Mouse (Mus musculus) liver, embryonic 15.5 days (tissue): ENCODE results near the gene Cfap43. TPM values are rescaled to one million over a fixed set of nuclear protein-coding genes. Genes with fewer than 3 reads are reported as not detected.

Source experiments
- ATAC-seq: fragments of 200-750 bp; cut with Nextera tagmentation; 2 replicates; pipeline ENCODE4 v1.8.0; 2017; ENCODE audit warnings: moderate number of reproducible peaks, mild to moderate bottlenecking, moderate library complexity; ENCODE audit not compliant: insufficient read depth
- H3K27ac ChIP-seq: fragments of 300-500 bp; sonication (generic); replicated peaks from 2 replicates; pipeline ENCODE4 v1.5.1; 2015; ENCODE audit warnings: mild to moderate bottlenecking, inconsistent platforms
- H3K27me3 ChIP-seq: fragments of 300-500 bp; sonication (generic); 2 replicates; pipeline ENCODE4 v1.6.1; 2015; ENCODE audit warnings: mild to moderate bottlenecking, inconsistent platforms
- H3K36me3 ChIP-seq: fragments of 300-500 bp; sonication (generic); replicated peaks from 2 replicates; pipeline ENCODE4 v1.6.1; 2015; ENCODE audit warnings: moderate library complexity, mild to moderate bottlenecking, inconsistent platforms
- H3K4me1 ChIP-seq: fragments of 300-500 bp; sonication (generic); replicated peaks from 2 replicates; pipeline ENCODE4 v1.6.1; 2015; ENCODE audit warnings: inconsistent platforms
- H3K4me2 ChIP-seq: fragments of 300-500 bp; sonication (generic); 2 replicates; pipeline ENCODE4 v1.6.1; 2015; ENCODE audit warnings: moderate library complexity, mild to moderate bottlenecking, inconsistent platforms
- H3K4me3 ChIP-seq: fragments of 300-500 bp; sonication (generic); replicated peaks from 2 replicates; pipeline ENCODE4 v1.5.1; 2015; ENCODE audit warnings: mild to moderate bottlenecking, inconsistent platforms
- H3K9ac ChIP-seq: fragments of 300-500 bp; sonication (generic); 2 replicates; pipeline ENCODE4 v1.6.1; 2015; ENCODE audit warnings: moderate library complexity, mild to moderate bottlenecking, inconsistent platforms
- H3K9me3 ChIP-seq: fragments of 300-500 bp; sonication (generic); replicated peaks from 2 replicates; pipeline ENCODE4 v1.6.1; 2016; ENCODE audit warnings: inconsistent platforms
- WGBS: fragments of 180-500 bp; shearing (Covaris S2); methylation state at CpG from one replicate; pipeline ENCODE4 v1.1.7; 2015; ENCODE audit warnings: mixed read lengths; ENCODE audit not compliant: insufficient replicate concordance; 5-methylcytosine and 5-hydroxymethylcytosine counted together
- polyA plus RNA-seq: library from polyadenylated mRNA; unstranded; fragments of >200 nt; fragmentation: Nextera tagmentation; extraction: Ambion mirVana; gene quantifications from 2 replicates; pipeline ENCODE4 v1.2.1, GENCODE M21; 2015

Cfap43 gene
- polyA plus RNA-seq = 0.02 TPM in 1 of 2 replicates, not detected in the other

- Histone ChIP-seq H3K4me1 (peaks cover 36% of the 10 kb centered on the region), H3K9ac (peak within 1 kb of the TSS; percentile 73), H3K9me3 (no peaks in the 10 kb centered on the region), H3K27ac (peak within 1 kb of the TSS; percentile 64), H3K36me3 (no peaks in the 10 kb centered on the region), H3K4me3 (peak within 1 kb of the TSS; percentile 74), H3K4me2 (peak within 1 kb of the TSS; percentile 91), H3K27me3 (no peaks in the 10 kb centered on the region)
- WGBS = under 1% methylated on average over 48 of the region's 48 CpGs
- ATAC-seq = peak; percentile 76
Measured at GRCm38 (mm10) chr19:47919126-47919965, at the start of gene Cfap43, which contains the start of gene Itprip. Gene Cfap43 (minus strand): TSS chr19:47919287. Gene Itprip (minus strand): TSS chr19:47919299.

DNA sequence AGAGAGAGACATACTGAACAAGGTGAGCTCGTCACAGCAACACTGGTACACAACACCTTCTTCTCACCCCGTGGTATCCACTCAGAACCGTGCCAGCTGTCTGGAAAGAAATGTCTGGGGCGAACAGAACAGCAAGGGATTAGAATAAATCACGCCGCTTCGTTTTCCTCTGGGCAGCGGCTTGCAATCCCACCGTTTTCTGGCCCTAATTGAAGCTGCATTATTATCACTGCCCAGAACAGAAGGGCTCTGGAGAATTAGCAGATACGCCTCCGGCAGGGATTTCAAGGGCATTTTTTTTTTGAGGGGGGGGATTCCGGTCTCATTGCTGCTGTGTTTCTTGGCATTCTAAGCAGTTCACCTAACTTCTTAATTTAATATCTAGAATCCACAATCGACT, 39.1 kb upstream of the Cfap43 start:
- H3K36me3 ChIP-seq = no peaks in the 10 kb centered on the region
- H3K27ac ChIP-seq = no peak overlapping the region
- WGBS = 66% methylated on average over 13 of the region's 13 CpGs
- no peak for ATAC-seq
- no peak overlapping the region for H3K9ac ChIP-seq
- H3K4me3 ChIP-seq = no peak overlapping the region
- H3K27me3 ChIP-seq = no peaks in the 10 kb centered on the region
- H3K4me1 ChIP-seq = no peaks in the 10 kb centered on the region
- no peak overlapping the region for H3K4me2 ChIP-seq
- no peaks in the 10 kb centered on the region for H3K9me3 ChIP-seq

DNA sequence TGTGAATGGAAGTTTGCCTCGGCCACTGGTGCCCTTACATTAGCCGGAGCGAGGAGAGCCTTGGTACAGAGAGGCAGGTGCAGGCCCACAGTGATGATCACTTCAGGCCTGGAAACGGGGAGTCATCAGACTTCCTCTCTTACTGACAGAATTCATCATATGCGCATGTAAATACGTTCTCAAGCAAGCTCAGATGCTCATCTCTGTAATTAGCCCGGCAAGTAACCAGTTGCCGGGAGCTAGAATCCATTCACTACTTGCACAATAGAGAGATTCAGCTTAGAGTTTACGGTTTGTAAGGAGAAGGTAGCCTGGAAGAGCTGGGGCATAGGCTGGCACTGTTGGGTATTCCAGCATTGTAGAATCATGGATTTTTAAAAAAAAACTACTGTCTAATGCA, 34.1 kb upstream of the Cfap43 start:
- 65% methylated on average over 9 of the region's 9 CpGs for WGBS
- no peak for ATAC-seq
- H3K4me1 ChIP-seq = no peaks in the 10 kb centered on the region
- no peak overlapping the region for H3K4me3 ChIP-seq
- no peak overlapping the region for H3K4me2 ChIP-seq
- no peaks in the 10 kb centered on the region for H3K36me3 ChIP-seq
- H3K27ac ChIP-seq = no peak overlapping the region
- no peak overlapping the region for H3K9ac ChIP-seq
- H3K27me3 ChIP-seq = no peaks in the 10 kb centered on the region
- no peaks in the 10 kb centered on the region for H3K9me3 ChIP-seq

GRCm38 (mm10) chr19:47950946-47951345, 31.9 kb upstream of the Cfap43 start:
- no peak overlapping the region for H3K4me2 ChIP-seq
- no peaks in the 10 kb centered on the region for H3K27me3 ChIP-seq
- H3K27ac ChIP-seq = no peak overlapping the region
- no peaks in the 10 kb centered on the region for H3K9me3 ChIP-seq
- H3K4me1 ChIP-seq = no peaks in the 10 kb centered on the region
- H3K36me3 ChIP-seq = no peaks in the 10 kb centered on the region
- H3K9ac ChIP-seq = no peak overlapping the region
- ATAC-seq = no peak
- WGBS = 53% methylated on average over 7 of the region's 7 CpGs
- H3K4me3 ChIP-seq = no peak overlapping the region

GRCm38 (mm10) chr19:47946821-47947465, 27.9 kb upstream of the Cfap43 start:
- WGBS = 45% methylated on average over 23 of the region's 23 CpGs
- no peak for ATAC-seq
- Histone ChIP-seq H3K4me1 (no peaks in the 10 kb centered on the region), H3K4me3 (no peak overlapping the region), H3K9me3 (no peaks in the 10 kb centered on the region), H3K27me3 (no peaks in the 10 kb centered on the region), H3K27ac (no peak overlapping the region), H3K36me3 (no peaks in the 10 kb centered on the region), H3K4me2 (no peak overlapping the region), H3K9ac (no peak overlapping the region)

GRCm38 (mm10) chr19:47939361-47939760, 20.3 kb upstream of the Cfap43 start:
- ATAC-seq = no peak
- 66% methylated on average over 6 of the region's 6 CpGs for WGBS
- Histone ChIP-seq H3K27me3 (peaks cover 46% of the 10 kb centered on the region), H3K4me3 (no peak overlapping the region), H3K4me1 (peaks cover 5% of the 10 kb centered on the region), H3K9me3 (no peaks in the 10 kb centered on the region), H3K9ac (no peak overlapping the region), H3K4me2 (no peak overlapping the region), H3K36me3 (no peaks in the 10 kb centered on the region), H3K27ac (no peak overlapping the region)

DNA sequence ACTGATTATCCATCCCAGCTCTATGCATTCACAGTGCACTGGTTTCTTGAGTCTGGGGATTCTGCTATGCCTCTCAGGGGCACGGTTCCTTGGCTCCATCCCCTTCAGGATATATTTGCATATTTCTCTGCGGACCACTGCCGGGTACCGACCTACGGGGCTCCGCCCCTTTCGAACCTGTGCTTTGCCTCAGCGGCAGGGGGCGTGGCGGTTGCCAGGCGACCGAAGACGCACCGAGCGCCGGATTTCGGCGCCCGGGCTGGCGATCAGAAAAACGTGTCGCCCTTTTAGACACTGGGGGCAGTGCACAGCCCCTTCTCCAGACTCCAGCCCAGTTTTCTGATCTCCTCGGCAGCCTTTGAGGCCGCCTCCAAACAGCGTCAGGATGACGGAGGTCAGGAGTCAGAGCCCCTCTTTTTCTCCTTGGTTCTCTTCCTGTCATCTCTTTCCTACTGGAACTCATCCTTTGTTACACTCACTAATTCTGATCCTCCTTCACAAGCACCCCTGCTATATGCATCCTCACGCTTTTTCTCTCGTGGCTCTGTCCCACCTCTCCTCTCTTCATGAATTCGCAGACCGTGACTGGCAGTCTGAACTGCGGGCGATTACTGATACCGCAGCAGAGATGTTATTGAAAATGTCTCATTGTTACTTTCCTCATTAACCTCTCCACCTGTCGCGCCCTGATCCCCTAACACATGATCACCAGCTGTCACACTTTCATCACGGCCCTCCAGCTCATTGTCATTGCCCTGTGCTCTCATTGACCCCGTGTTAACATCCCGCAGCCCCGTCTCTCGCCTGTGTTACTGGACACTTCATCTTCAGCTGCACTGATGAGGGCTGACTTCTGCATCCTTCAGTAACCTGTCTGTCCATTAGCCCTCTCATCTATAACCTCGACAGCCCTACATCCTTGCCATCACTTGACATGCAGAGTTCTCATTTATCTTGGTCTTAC, 18.6 kb upstream of the Cfap43 start, which contains the start of gene Cfap58:
Gene Cfap58, plus strand, starts transcription at position 233 of the 964 bp plus-strand sequence.
- Histone ChIP-seq H3K27ac (no peak within 1 kb of the TSS), H3K4me2 (peak within 1 kb of the TSS; percentile 65), H3K36me3 (no peaks in the 10 kb centered on the region), H3K27me3 (peaks cover 46% of the 10 kb centered on the region), H3K4me3 (peak within 1 kb of the TSS; percentile 41), H3K9me3 (no peaks in the 10 kb centered on the region), H3K9ac (no peak within 1 kb of the TSS), H3K4me1 (peaks cover 5% of the 10 kb centered on the region)
- WGBS = 9% methylated on average over 41 of the region's 41 CpGs
- ATAC-seq = no peak; the same call in 1 of the 2 replicates

- no peak overlapping the region for H3K27ac ChIP-seq
- H3K4me3 ChIP-seq = peak overlapping the region; percentile 41; the same call in 1 of the 2 replicates
- H3K36me3 ChIP-seq = no peaks in the 10 kb centered on the region
- H3K9ac ChIP-seq = no peak overlapping the region
- H3K27me3 ChIP-seq = peaks cover 46% of the 10 kb centered on the region
- no peak for ATAC-seq
- WGBS = 34% methylated on average over 9 of the region's 9 CpGs
- peak overlapping the region; percentile 65 for H3K4me2 ChIP-seq
- peaks cover 5% of the 10 kb centered on the region for H3K4me1 ChIP-seq
- no peaks in the 10 kb centered on the region for H3K9me3 ChIP-seq
Measured at GRCm38 (mm10) chr19:47936938-47937337, 17.9 kb upstream of the Cfap43 start.

DNA sequence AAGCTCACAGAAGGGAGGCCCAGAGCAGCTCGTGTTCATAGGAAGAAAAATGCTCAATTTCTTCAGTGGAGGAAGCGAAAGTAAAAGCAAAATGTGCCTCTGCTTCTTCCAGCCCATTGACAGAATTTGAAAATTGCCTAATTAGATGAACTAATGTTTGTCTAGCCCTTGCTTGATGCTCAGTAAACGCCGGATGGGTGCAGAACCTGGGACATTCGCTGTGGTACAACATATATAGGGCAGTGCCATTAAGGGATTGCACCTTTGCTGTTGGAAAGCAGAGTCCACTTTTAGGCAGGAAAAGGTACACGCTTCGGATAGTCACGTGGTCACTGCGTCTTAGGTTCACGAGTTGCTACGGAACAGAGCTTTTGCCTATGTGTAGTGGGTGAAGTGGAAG, 17.4 kb upstream of the Cfap43 start:
- Histone ChIP-seq H3K36me3 (no peaks in the 10 kb centered on the region), H3K4me2 (no peak overlapping the region), H3K4me1 (peaks cover 5% of the 10 kb centered on the region), H3K4me3 (no peak overlapping the region; the same call in 1 of the 2 replicates), H3K27me3 (peaks cover 42% of the 10 kb centered on the region), H3K9ac (no peak overlapping the region), H3K9me3 (no peaks in the 10 kb centered on the region), H3K27ac (no peak overlapping the region)
- no peak for ATAC-seq
- WGBS = 63% methylated on average over 11 of the region's 11 CpGs

DNA sequence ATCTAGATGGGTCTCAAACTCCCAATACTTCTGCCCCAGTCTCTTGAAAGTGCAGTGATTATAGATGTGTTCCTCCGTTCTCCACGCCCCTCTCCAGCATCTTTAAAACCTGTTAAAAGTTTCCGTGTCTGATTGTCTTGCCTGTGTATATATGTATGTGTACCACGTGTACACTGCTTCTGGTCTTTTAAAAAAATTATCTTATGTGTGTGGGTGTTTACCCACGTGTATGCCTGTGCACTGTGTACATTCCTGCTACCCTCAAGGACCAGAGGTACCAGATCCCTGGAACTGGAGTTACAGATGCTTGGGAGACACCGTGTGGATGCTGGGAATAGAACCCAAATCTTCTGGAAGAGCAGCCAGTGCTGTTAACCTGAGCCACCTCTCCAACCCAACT, 16.4 kb upstream of the Cfap43 start:
- H3K4me1 ChIP-seq = peaks cover 5% of the 10 kb centered on the region
- no peaks in the 10 kb centered on the region for H3K36me3 ChIP-seq
- 64% methylated on average over 6 of the region's 6 CpGs for WGBS
- no peak overlapping the region for H3K27ac ChIP-seq
- H3K9ac ChIP-seq = no peak overlapping the region
- H3K4me3 ChIP-seq = no peak overlapping the region
- no peak overlapping the region for H3K4me2 ChIP-seq
- ATAC-seq = no peak
- peaks cover 39% of the 10 kb centered on the region for H3K27me3 ChIP-seq
- H3K9me3 ChIP-seq = no peaks in the 10 kb centered on the region
